Mouse (Mus musculus): ENCODE results near the gene Loxl1.

DNA sequence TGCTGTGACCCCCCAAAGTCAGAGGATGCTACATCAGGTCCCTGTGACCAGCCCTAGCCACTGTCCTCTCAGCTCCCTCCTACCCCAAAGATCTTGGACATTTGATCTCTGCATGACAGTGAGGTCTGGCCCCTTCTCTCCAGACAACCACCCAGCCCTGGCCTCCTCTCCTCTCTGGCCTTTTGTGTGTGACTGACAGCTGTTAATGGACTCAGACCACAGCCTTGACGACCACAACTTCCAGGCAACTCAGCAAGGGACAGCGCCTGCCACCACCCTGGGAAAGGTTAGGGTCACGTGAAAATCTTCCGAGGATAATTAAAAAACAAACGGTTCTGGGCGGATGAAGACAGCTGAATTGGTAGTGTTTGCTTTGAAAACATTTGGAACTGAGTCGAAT is 18.5 kb downstream of the Loxl1 start:
- TF ChIP-seq CTCF (IDR thresholded peaks at IDR 0.05; ENCODE audit: low read depth): no peak
- TF ChIP-seq EP300 (optimal IDR thresholded peaks at IDR 0.05): no peak
